8 mouse cellular contexts compared by ENCODE assay signal in genomic region chr11:54027131-54028043, GRCm38 (mm10). TPM values are rescaled to one million over a fixed set of nuclear protein-coding genes. Genes with fewer than 3 reads are reported as not detected.
DNase-seq lines count a peak whose midpoint lies in the region; ATAC-seq lines count a peak whose summit lies in the region.

No protein-coding gene starts in this region.

- intact Hi-C loops in heart, postnatal 10 days (cut with DNase I), result loop anchor here (2.0 kb wide), 1 partner anchor 25 kb away; no protein-coding TSS in a partner anchor

- H3K27ac ChIP-seq in heart, embryonic 16.5 days (ENCODE audit: low read length), result no peak overlapping the region
- no peak overlapping the region for H3K27ac ChIP-seq in embryonic facial prominence, embryonic 14.5 days (replicated peaks; ENCODE audit: low read depth, low read length)
- H3K27ac ChIP-seq in limb, embryonic 13.5 days, result no peak overlapping the region
- no peak overlapping the region for H3K27ac ChIP-seq in neural tube, embryonic 14.5 days (ENCODE audit: low read depth, low read length)

- no peaks in the 10 kb centered on the region for H3K36me3 ChIP-seq in heart, embryonic 16.5 days (ENCODE audit: control insufficient read depth, insufficient read depth)
- H3K36me3 ChIP-seq in embryonic facial prominence, embryonic 14.5 days (ENCODE audit: control insufficient read depth, insufficient read depth, low read length), result no peaks in the 10 kb centered on the region
- no peaks in the 10 kb centered on the region for H3K36me3 ChIP-seq in limb, embryonic 13.5 days
- H3K36me3 ChIP-seq in neural tube, embryonic 14.5 days (ENCODE audit: control insufficient read depth, insufficient read depth, low read length), result no peaks in the 10 kb centered on the region

- DNase-seq in heart, postnatal 10 days, result no peak
- peak; percentile 21 for DNase-seq in R1 (ENCODE audit: low read depth, low spot score)
- no peak for DNase-seq in embryonic facial prominence, embryonic 14.5 days (ENCODE audit: low spot score)
- no peak for DNase-seq in right cerebral cortex, postnatal 4 days
- no peak for DNase-seq in gastrocnemius, postnatal 10 days

- peaks cover 14% of the 10 kb centered on the region for H3K4me1 ChIP-seq in heart, embryonic 16.5 days (ENCODE audit: control insufficient read depth, insufficient read depth, low read length)
- 0 out of 2 replicates have a peak, but pooled peaks cover 3% of the 10 kb centered on the region for H3K4me1 ChIP-seq in embryonic facial prominence, embryonic 14.5 days (ENCODE audit: control insufficient read depth, insufficient read depth, low read length)
- H3K4me1 ChIP-seq in limb, embryonic 13.5 days, result peaks cover 16% of the 10 kb centered on the region
- no peaks in the 10 kb centered on the region for H3K4me1 ChIP-seq in neural tube, embryonic 14.5 days (ENCODE audit: control insufficient read depth, insufficient read depth, low read length)

- H3K27me3 ChIP-seq in heart, embryonic 16.5 days (ENCODE audit: control insufficient read depth, insufficient read depth, low read length), result peaks cover 17% of the 10 kb centered on the region
- H3K27me3 ChIP-seq in embryonic facial prominence, embryonic 14.5 days (replicated peaks; ENCODE audit: control insufficient read depth, insufficient read depth, low read length), result peaks cover 12% of the 10 kb centered on the region
- H3K27me3 ChIP-seq in limb, embryonic 13.5 days, result peaks cover 37% of the 10 kb centered on the region
- H3K27me3 ChIP-seq in neural tube, embryonic 14.5 days (ENCODE audit: control insufficient read depth, insufficient read depth, low read length), result no peaks in the 10 kb centered on the region

- WGBS in heart, embryonic 16.5 days, result 20% methylated on average over 31 of the region's 31 CpGs
- 18% methylated on average over 27 of the region's 31 CpGs for WGBS in embryonic facial prominence, embryonic 14.5 days
- 19% methylated on average over 31 of the region's 31 CpGs for WGBS in limb, embryonic 13.5 days
- WGBS in neural tube, embryonic 14.5 days, result 18% methylated on average over 31 of the region's 31 CpGs

- peak overlapping the region; percentile 72 for H3K9ac ChIP-seq in heart, embryonic 16.5 days (ENCODE audit: low read length)
- peak overlapping the region; percentile 66 for H3K9ac ChIP-seq in embryonic facial prominence, embryonic 14.5 days (ENCODE audit: low read depth, low read length)
- peak overlapping the region; percentile 78 for H3K9ac ChIP-seq in limb, embryonic 13.5 days
- peak overlapping the region; percentile 66 for H3K9ac ChIP-seq in neural tube, embryonic 14.5 days (replicated peaks; ENCODE audit: low read depth, low read length)

- H3K9me3 ChIP-seq in heart, embryonic 16.5 days (replicated peaks; ENCODE audit: control insufficient read depth, low read length), result no peaks in the 10 kb centered on the region
- no peaks in the 10 kb centered on the region for H3K9me3 ChIP-seq in embryonic facial prominence, embryonic 14.5 days (ENCODE audit: control insufficient read depth, low read length)
- H3K9me3 ChIP-seq in limb, embryonic 13.5 days, result no peaks in the 10 kb centered on the region
- H3K9me3 ChIP-seq in neural tube, embryonic 14.5 days (ENCODE audit: control insufficient read depth, low read length), result no peaks in the 10 kb centered on the region

- no peak for ATAC-seq in heart, embryonic 16.5 days (replicated peaks; ENCODE audit: extremely low read depth, insufficient read depth, low FRiP score)
- peak; percentile 14; the same call in 1 of the 2 replicates for ATAC-seq in embryonic facial prominence, embryonic 14.5 days (ENCODE audit: low read depth)
- no peak for ATAC-seq in limb, embryonic 13.5 days (ENCODE audit: low FRiP score, low read depth)
- peak; percentile 46; the same call in 1 of the 2 replicates for ATAC-seq in neural tube, embryonic 14.5 days (ENCODE audit: low read depth)

- H3K4me2 ChIP-seq in heart, embryonic 16.5 days (ENCODE audit: low read depth, low read length), result peak overlapping the region; percentile 80
- H3K4me2 ChIP-seq in embryonic facial prominence, embryonic 14.5 days (ENCODE audit: low read depth, low read length), result peak overlapping the region; percentile 92
- peak overlapping the region; percentile 95 for H3K4me2 ChIP-seq in limb, embryonic 13.5 days (replicated peaks)
- peak overlapping the region; percentile 66 for H3K4me2 ChIP-seq in neural tube, embryonic 14.5 days (ENCODE audit: low read depth, low read length)

- peak overlapping the region; percentile 56 for H3K4me3 ChIP-seq in heart, embryonic 16.5 days (ENCODE audit: low read length)
- peak overlapping the region; percentile 49 for H3K4me3 ChIP-seq in embryonic facial prominence, embryonic 14.5 days (ENCODE audit: low read depth, low read length)
- H3K4me3 ChIP-seq in limb, embryonic 13.5 days, result peak overlapping the region; percentile 58
- H3K4me3 ChIP-seq in neural tube, embryonic 14.5 days (ENCODE audit: low read depth, low read length), result peak overlapping the region; percentile 54

RNA-seq across cellular contexts. Expression of gene Slc22a4, which starts 0.5 kb away (rescaled TPM):
- polyA plus RNA-seq in heart, embryonic 16.5 days (2015; fragmentation: Nextera tagmentation; extraction: Ambion mirVana), result 1.1 and 1.2 TPM in 2 replicates
- 1 to 10 TPM; 1.9 to 2.2 TPM for total RNA-seq in heart, postnatal 10 days (2021)
- polyA plus RNA-seq in embryonic facial prominence, embryonic 14.5 days (2014; fragmentation: Nextera tagmentation; extraction: Ambion mirVana), result 1.7 and 2.3 TPM in 2 replicates
- 1.6 TPM in 2 replicates for polyA plus RNA-seq in limb, embryonic 13.5 days (2015; fragmentation: Nextera tagmentation; extraction: Ambion mirVana)
- polyA plus RNA-seq in neural tube, embryonic 14.5 days (2014; fragmentation: Nextera tagmentation; extraction: Ambion mirVana), result 3.1 and 6.1 TPM in 2 replicates
- 1 to 10 TPM; 1.4 to 2.8 TPM for total RNA-seq in gastrocnemius, postnatal 10 days (2021)

RNA-seq across cellular contexts. Expression of gene Pdlim4, which starts 41.4 kb away (rescaled TPM):
- 16.0 and 26.4 TPM in 2 replicates for polyA plus RNA-seq in heart, embryonic 16.5 days (2015; fragmentation: Nextera tagmentation; extraction: Ambion mirVana)
- total RNA-seq in heart, postnatal 10 days (2021), result 10 to 100 TPM; 23.4 to 28.2 TPM
- polyA plus RNA-seq in embryonic facial prominence, embryonic 14.5 days (2014; fragmentation: Nextera tagmentation; extraction: Ambion mirVana), result 115 and 132 TPM in 2 replicates
- 162 and 169 TPM in 2 replicates for polyA plus RNA-seq in limb, embryonic 13.5 days (2015; fragmentation: Nextera tagmentation; extraction: Ambion mirVana)
- 26.5 and 33.1 TPM in 2 replicates for polyA plus RNA-seq in neural tube, embryonic 14.5 days (2014; fragmentation: Nextera tagmentation; extraction: Ambion mirVana)
- total RNA-seq in gastrocnemius, postnatal 10 days (2021), result 10 to 100 TPM; 26.0 to 37.9 TPM

RNA-seq across cellular contexts. Expression of gene Slc22a21, which starts 47.3 kb away (rescaled TPM):
- 2.0 and 2.5 TPM in 2 replicates for polyA plus RNA-seq in heart, embryonic 16.5 days (2015; fragmentation: Nextera tagmentation; extraction: Ambion mirVana)
- total RNA-seq in heart, postnatal 10 days (2021), result 1 to 10 TPM; 2.1 to 2.2 TPM
- polyA plus RNA-seq in embryonic facial prominence, embryonic 14.5 days (2014; fragmentation: Nextera tagmentation; extraction: Ambion mirVana), result 4.0 and 4.9 TPM in 2 replicates
- polyA plus RNA-seq in limb, embryonic 13.5 days (2015; fragmentation: Nextera tagmentation; extraction: Ambion mirVana), result 4.9 and 5.1 TPM in 2 replicates
- polyA plus RNA-seq in neural tube, embryonic 14.5 days (2014; fragmentation: Nextera tagmentation; extraction: Ambion mirVana), result 3.7 and 3.8 TPM in 2 replicates
- total RNA-seq in gastrocnemius, postnatal 10 days (2021), result 1 to 10 TPM; 1.7 to 2.6 TPM

Comparison
In these comparisons a context has a peak if more than half of its experiments do, and no peak if none do; other contexts are left out.
1. ATAC-seq: peak in embryonic facial prominence, embryonic 14.5 days (single experiment) and neural tube, embryonic 14.5 days (single experiment); none in heart, embryonic 16.5 days (single experiment) and limb, embryonic 13.5 days (single experiment).
2. Peak in every context shown above with its lines, with median percentiles within 50 percentile points of each other: H3K4me2 ChIP-seq, H3K4me3 ChIP-seq and H3K9ac ChIP-seq.